Mouse (Mus musculus) heart, adult 2 months (tissue): ENCODE data around the gene Psmg3. TPM values are rescaled to one million over a fixed set of nuclear protein-coding genes. Genes with fewer than 3 reads are reported as not detected.

Experiments used
- DNase-seq, 2 experiments: peaks; one replicate each; pipeline ENCODE4 v3.0.0; 2021
- H3K27ac ChIP-seq: fragments of 200-600 bp; 2 replicates; pipeline ENCODE4 v1.8.1; 2022
- H3K27me3 ChIP-seq: fragments of 200-500 bp; 2 replicates; pipeline ENCODE4 v1.6.1; 2012; ENCODE audit warnings: mild to moderate bottlenecking, low read length, inconsistent platforms, mixed read lengths; ENCODE audit not compliant: control insufficient read depth, insufficient read depth
- H3K36me3 ChIP-seq: fragments of 200-500 bp; 2 replicates; pipeline ENCODE4 v1.6.1; 2012; ENCODE audit warnings: low read length, inconsistent platforms; ENCODE audit not compliant: control insufficient read depth, insufficient read depth
- H3K4me1 ChIP-seq: fragments of 200-500 bp; 2 replicates; pipeline ENCODE4 v1.6.1; 2011; ENCODE audit warnings: low read length; ENCODE audit not compliant: control insufficient read depth, insufficient read depth
- H3K4me3 ChIP-seq: fragments of 200-600 bp; 2 replicates; pipeline ENCODE4 v1.8.1; 2022
- H3K79me2 ChIP-seq: fragments of 200-500 bp; replicated peaks from 2 replicates; pipeline ENCODE4 v1.6.1; 2012; ENCODE audit warnings: mild to moderate bottlenecking, inconsistent platforms, low read length, moderate library complexity, mixed read lengths; ENCODE audit not compliant: control insufficient read depth, insufficient read depth
- H3K9ac ChIP-seq: fragments of 200-500 bp; 2 replicates; pipeline ENCODE4 v1.6.1; 2012; ENCODE audit warnings: low read depth, mild to moderate bottlenecking, control low read depth, inconsistent platforms, low read length, mixed read lengths
- CTCF ChIP-seq: fragments of 200-600 bp; IDR thresholded peaks from 2 replicates; pipeline ENCODE4 v1.8.1; 2022; ENCODE audit warnings: antibody characterized with exemption, mild to moderate bottlenecking, moderate library complexity
- EP300 ChIP-seq: fragments of 200-500 bp; IDR thresholded peaks from 2 replicates; pipeline ENCODE4 v1.6.1; 2011; ENCODE audit warnings: low read depth, low read length, control low read depth; ENCODE audit not compliant: insufficient read depth
- POLR2A ChIP-seq: fragments of 200-500 bp; IDR thresholded peaks from 2 replicates; pipeline ENCODE4 v1.6.1; 2011; ENCODE audit warnings: mild to moderate bottlenecking, low read depth, low read length, control low read depth; ENCODE audit not compliant: insufficient read depth
- WGBS: fragments of 180-500 bp; shearing (Covaris S2); methylation state at CpG from one replicate; pipeline ENCODE4 v1.1.7; 2018; 5-methylcytosine and 5-hydroxymethylcytosine counted together
- intact Hi-C: fragments of 180-260 bp; cut with DNase I; formaldehyde crosslinking; loops from one replicate; pipeline ENCODE4 v1.15.1; 2025
- polyA plus RNA-seq: library from polyadenylated mRNA; depleted of rRNA; stranded (reverse); fragments of >200 nt; gene quantifications from 2 replicates; pipeline ENCODE4 v1.2.3, GENCODE M21; 2012; rRNA removed
- total RNA-seq, 2 experiments: library from RNA; stranded (reverse); gene quantifications; 2 replicates each; pipeline ENCODE4 v1.2.3; 2021

The Psmg3 gene
- total and polyA plus RNA-seq, 3 experiments = 9.9 to 15.7 (median 11.3) TPM

- H3K36me3 ChIP-seq = no peaks in the 10 kb centered on the region
- H3K27ac ChIP-seq = no peak overlapping the region
- no peak overlapping the region for H3K9ac ChIP-seq
- H3K4me1 ChIP-seq = peaks cover 12% of the 10 kb centered on the region
- DNase-seq = no peak
- 47% methylated on average over 4 of the region's 4 CpGs for WGBS
- H3K79me2 ChIP-seq = no peaks in the 10 kb centered on the region
- no peaks in the 10 kb centered on the region for H3K27me3 ChIP-seq
- intact Hi-C loops = no loop called here
- H3K4me3 ChIP-seq = no peak overlapping the region
- TF ChIP-seq EP300 (no peak), CTCF (peak; percentile 33; the same call in 1 of the 2 replicates), POLR2A (no peak)
Measured at GRCm38 (mm10) chr5:139789466-139789865, 37.2 kb downstream of the Psmg3 start.

- H3K36me3 ChIP-seq = no peaks in the 10 kb centered on the region
- H3K27ac ChIP-seq = peak overlapping the region; percentile 64
- WGBS = 53% methylated on average over 8 of the region's 8 CpGs
- no peaks in the 10 kb centered on the region for H3K79me2 ChIP-seq
- H3K9ac ChIP-seq = no peak overlapping the region
- no peak overlapping the region for H3K4me3 ChIP-seq
- no peaks in the 10 kb centered on the region for H3K4me1 ChIP-seq
- no peaks in the 10 kb centered on the region for H3K27me3 ChIP-seq
- TF ChIP-seq CTCF = no peak
- TF ChIP-seq EP300 = 0 out of 2 replicates have a peak, but pooled peaks have one; percentile 50
- intact Hi-C loops = loop anchor here (2.0 kb wide), 1 partner anchor 21 kb away; no protein-coding TSS in a partner anchor
- DNase-seq = peak; percentile 57 to 72
Measured at GRCm38 (mm10) chr5:139781406-139781805, 45.3 kb downstream of the Psmg3 start.

GRCm38 (mm10) chr5:139776966-139777365 lies 49.7 kb downstream of the Psmg3 start:
- intact Hi-C loops = loop anchor here (2.0 kb wide), 1 partner anchor 40 kb away; no protein-coding TSS in a partner anchor
- no peak overlapping the region for H3K9ac ChIP-seq
- no peak for TF ChIP-seq POLR2A
- no peak for TF ChIP-seq CTCF
- TF ChIP-seq EP300 = no peak

GRCm38 (mm10) chr5:139775216-139775926 lies 51.3 kb downstream of the Psmg3 start, which contains the start of gene Ints1:
Gene Ints1 (minus strand): TSS chr5:139775674.
- under 1% methylated on average over 55 of the region's 55 CpGs for WGBS

More at GRCm38 (mm10) chr5:139776966-139777365, 49.7 kb downstream of the Psmg3 start:
- DNase-seq = no peak
- Histone ChIP-seq H3K36me3 (no peaks in the 10 kb centered on the region), H3K79me2 (no peaks in the 10 kb centered on the region), H3K27me3 (no peaks in the 10 kb centered on the region), H3K4me3 (no peak overlapping the region), H3K4me1 (no peaks in the 10 kb centered on the region), H3K27ac (no peak overlapping the region)
- 72% methylated on average over 5 of the region's 5 CpGs for whole genome bisulfite sequencing

More at GRCm38 (mm10) chr5:139775216-139775926, 51.3 kb downstream of the Psmg3 start, which contains the start of gene Ints1:
- H3K36me3 ChIP-seq = no peaks in the 10 kb centered on the region
- peak; percentile 99 for TF ChIP-seq CTCF
- peak; percentile 95 for TF ChIP-seq EP300
- peak; percentile 72 for TF ChIP-seq POLR2A
- H3K9ac ChIP-seq = peak within 1 kb of the TSS; percentile 78
- intact Hi-C loops = loop anchor here (2.0 kb wide), 2 partner anchors 15 to 51 kb away; partner anchors contain the start of genes Gm26938, Mafk and Psmg3
- no peaks in the 10 kb centered on the region for H3K79me2 ChIP-seq
- H3K27me3 ChIP-seq = no peaks in the 10 kb centered on the region
- DNase-seq = peak; percentile 93 to 95
- peak within 1 kb of the TSS; percentile 77 for H3K27ac ChIP-seq
- H3K4me1 ChIP-seq = no peaks in the 10 kb centered on the region
- H3K4me3 ChIP-seq = peak within 1 kb of the TSS; percentile 63

Other genes with a start within 250 kb of the Psmg3 start
- gene Micall2, start 90.5 kb downstream of the Psmg3 start, total RNA-seq = 1 to 10 TPM; 1.9 to 2.0 TPM
- 2.9 and 3.3 TPM in 2 replicates for gene Micall2, start 90.5 kb downstream of the Psmg3 start, polyA plus RNA-seq
- gene Ints1, start 51.2 kb downstream of the Psmg3 start, total RNA-seq = 10 to 100 TPM; 40.2 to 40.9 TPM
- 35.1 and 40.3 TPM in 2 replicates for gene Ints1, start 51.2 kb downstream of the Psmg3 start, polyA plus RNA-seq
- 10 to 100 TPM; 33.2 to 34.1 TPM for gene Mafk, start 35.4 kb downstream of the Psmg3 start, total RNA-seq
- gene Mafk, start 35.4 kb downstream of the Psmg3 start, polyA plus RNA-seq = 22.8 and 23.6 TPM in 2 replicates
- under 1 TPM in 1 of 2 experiments, not detected in 1; 0.05 TPM for gene Tmem184a, start 7.0 kb downstream of the Psmg3 start, total RNA-seq
- gene Tmem184a, start 7.0 kb downstream of the Psmg3 start, polyA plus RNA-seq = 0.29 and 1.5 TPM in 2 replicates
- not detected for gene Gm26938, start 478 bp downstream of the Psmg3 start, total RNA-seq
- gene Gm26938, start 478 bp downstream of the Psmg3 start, polyA plus RNA-seq = not detected in 2 replicates
- under 1 TPM in 1 of 2 experiments, not detected in 1; 0.14 TPM for gene Elfn1, start 81.1 kb upstream of the Psmg3 start, total RNA-seq
- gene Elfn1, start 81.1 kb upstream of the Psmg3 start, polyA plus RNA-seq = 0.18 and 0.25 TPM in 2 replicates